Mouse (Mus musculus) embryonic fibroblast, embryonic 13.5 days (primary cell): ENCODE measurements around the gene Arnt2. TPM values are rescaled to one million over a fixed set of nuclear protein-coding genes. Genes with fewer than 3 reads are reported as not detected.

Experiments
- H3K27ac ChIP-seq: 2 replicates; pipeline ENCODE4 v1.5.1; 2012; ENCODE audit warnings: low read length, control low read depth, inconsistent platforms; ENCODE audit not compliant: insufficient read depth
- H3K4me1 ChIP-seq: 2 replicates; pipeline ENCODE4 v1.6.1; 2011; ENCODE audit warnings: low read length; ENCODE audit not compliant: control insufficient read depth, insufficient read depth
- H3K4me3 ChIP-seq: 2 replicates; pipeline ENCODE4 v1.5.1; 2011; ENCODE audit warnings: mild to moderate bottlenecking, control low read depth, low read length; ENCODE audit not compliant: insufficient read depth
- CTCF ChIP-seq: IDR thresholded peaks from 2 replicates; pipeline ENCODE4 v1.5.1; 2011; ENCODE audit warnings: mild to moderate bottlenecking, control low read depth, low read length, moderate library complexity, borderline replicate concordance; ENCODE audit not compliant: insufficient read depth
- POLR2A ChIP-seq: IDR thresholded peaks from 2 replicates; pipeline ENCODE4 v1.6.1; 2011; ENCODE audit warnings: low read depth, mild to moderate bottlenecking, control low read depth, low read length, moderate library complexity
- polyA plus RNA-seq: library from polyadenylated mRNA; stranded (reverse); fragments of >200 nt; gene quantifications from 2 replicates; pipeline ENCODE4 v1.2.4, GENCODE M21; 2011; ENCODE audit warnings: low read depth; ENCODE audit not compliant: missing spikeins, insufficient read length

Arnt2 gene
- polyA plus RNA-seq, 1 experiment: 20.2 TPM

DNA sequence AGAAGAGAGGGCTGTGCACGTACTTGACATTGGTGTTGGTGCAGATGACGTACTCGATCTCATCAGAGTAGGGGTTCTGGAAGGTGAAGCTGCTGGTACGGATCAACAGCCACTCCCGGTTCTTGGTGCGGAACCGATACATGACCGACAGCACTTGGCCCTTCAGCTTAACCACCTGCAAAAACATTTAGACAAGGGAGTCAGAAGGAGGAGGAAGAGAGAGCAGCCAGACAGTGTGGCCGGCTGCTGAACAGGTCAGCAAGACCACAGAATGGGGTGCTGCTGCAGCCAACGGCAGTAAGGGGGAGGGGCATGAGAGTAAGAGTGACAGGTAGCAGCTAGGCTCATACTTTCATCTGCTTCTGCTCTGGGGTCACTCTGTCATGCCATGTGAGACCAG lies 134.7 kb downstream of the Arnt2 start:
- Histone ChIP-seq H3K4me3 (no peak overlapping the region), H3K4me1 (peaks cover 3% of the 10 kb centered on the region), H3K27ac (no peak overlapping the region)
- TF ChIP-seq CTCF (no peak), POLR2A (no peak)

DNA sequence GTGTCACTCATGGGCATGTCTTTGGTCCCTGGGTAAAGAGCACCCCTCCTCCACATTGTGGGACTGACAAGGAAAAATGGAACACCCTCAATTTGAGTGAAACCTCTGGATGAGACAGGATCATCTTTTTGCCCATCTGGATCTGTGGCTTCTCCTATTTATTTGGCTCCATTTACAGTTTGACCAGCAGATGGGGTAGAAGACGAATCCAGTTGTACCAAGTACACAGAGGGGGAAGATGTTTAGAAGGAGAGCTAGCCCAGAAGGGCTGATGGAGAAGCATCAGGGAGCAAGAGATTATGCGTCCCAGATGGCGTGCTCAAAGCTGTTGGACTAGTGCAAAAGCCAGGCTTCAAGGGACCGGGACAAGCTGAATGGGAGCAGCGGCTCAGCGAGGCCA lies 136.0 kb downstream of the Arnt2 start:
- no peak for TF ChIP-seq CTCF
- no peak for TF ChIP-seq POLR2A
- Histone ChIP-seq H3K4me3 (no peak overlapping the region), H3K4me1 (peaks cover 3% of the 10 kb centered on the region), H3K27ac (no peak overlapping the region)

DNA sequence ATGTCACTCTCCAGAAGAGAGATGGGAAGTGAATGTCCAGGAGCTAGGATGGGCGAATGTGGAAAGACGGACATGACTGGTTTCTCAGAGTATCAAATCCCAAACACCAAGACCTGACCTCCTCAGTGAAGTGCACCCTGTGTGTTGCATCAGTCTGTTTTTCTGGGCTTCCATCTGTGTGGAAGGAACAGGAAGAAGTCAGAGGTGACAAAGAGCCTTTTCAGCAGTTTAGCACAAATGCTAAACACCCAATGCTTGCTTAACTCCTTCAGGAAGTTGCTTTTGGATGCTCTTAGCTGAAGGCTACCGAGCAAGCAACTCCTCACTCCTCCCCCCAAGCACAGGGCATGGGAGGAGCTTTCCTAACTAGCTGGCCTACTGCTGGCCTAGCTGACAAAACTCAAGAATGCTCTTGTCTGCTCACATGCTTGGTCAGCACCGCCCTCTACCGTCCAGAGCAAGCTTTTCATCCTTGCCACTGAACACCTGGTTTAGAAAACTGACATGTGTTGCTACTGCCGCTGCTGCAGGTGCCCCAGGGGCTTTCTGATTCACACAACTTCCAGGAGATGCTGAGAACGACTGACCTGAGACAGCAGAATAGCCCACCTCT lies 137.7 kb downstream of the Arnt2 start:
- Histone ChIP-seq H3K4me3 (no peak overlapping the region), H3K4me1 (peaks cover 3% of the 10 kb centered on the region), H3K27ac (no peak overlapping the region; the same call in 1 of the 2 replicates)
- TF ChIP-seq POLR2A: 0 out of 2 replicates have a peak, but pooled peaks have one; percentile 19
- TF ChIP-seq CTCF: peak; percentile 97

DNA sequence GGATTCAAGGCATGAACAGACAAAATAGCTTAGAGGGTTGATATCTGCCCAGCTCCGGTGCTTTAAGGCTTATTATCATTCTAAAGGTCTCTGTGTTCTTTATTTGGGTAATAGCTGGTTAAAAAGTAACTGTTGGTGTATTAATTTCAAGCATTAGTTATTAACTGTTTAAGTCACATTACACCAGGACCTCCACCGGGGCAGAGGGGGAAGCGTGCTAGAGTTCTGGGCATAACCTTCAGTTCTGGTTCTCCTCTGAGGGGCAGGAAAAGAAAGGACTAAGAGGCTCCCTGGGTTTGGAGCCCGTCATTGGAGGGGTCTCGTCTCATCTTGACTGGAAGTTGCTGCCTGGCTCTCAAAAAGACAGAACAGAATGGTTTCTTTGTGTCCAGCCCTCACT lies 138.5 kb downstream of the Arnt2 start:
- Histone ChIP-seq H3K4me3 (no peak overlapping the region), H3K4me1 (peaks cover 3% of the 10 kb centered on the region), H3K27ac (no peak overlapping the region)
- no peak for TF ChIP-seq POLR2A
- no peak for TF ChIP-seq CTCF

DNA sequence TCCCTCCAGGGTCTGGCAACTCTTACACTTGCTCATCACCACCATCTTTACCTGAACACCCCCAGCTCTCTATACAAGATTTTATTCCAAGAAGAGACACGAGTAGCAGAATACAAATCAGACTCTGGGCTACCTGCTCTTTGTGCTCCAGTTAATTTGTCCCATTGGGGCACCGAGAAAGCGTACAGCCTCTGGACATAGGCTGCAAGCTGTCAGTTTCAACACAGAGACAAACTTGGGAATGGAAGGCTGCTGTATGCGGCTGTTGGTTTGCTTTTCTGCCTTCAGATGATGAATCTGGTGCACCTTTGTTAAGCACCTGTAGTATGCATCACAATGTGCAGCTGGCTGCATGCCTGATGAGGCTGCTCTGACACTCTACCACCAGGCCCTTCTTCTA lies 146.5 kb downstream of the Arnt2 start:
- H3K27ac ChIP-seq: no peak overlapping the region
- no peaks in the 10 kb centered on the region for H3K4me1 ChIP-seq
- no peak overlapping the region for H3K4me3 ChIP-seq
- TF ChIP-seq CTCF: no peak
- no peak for TF ChIP-seq POLR2A

DNA sequence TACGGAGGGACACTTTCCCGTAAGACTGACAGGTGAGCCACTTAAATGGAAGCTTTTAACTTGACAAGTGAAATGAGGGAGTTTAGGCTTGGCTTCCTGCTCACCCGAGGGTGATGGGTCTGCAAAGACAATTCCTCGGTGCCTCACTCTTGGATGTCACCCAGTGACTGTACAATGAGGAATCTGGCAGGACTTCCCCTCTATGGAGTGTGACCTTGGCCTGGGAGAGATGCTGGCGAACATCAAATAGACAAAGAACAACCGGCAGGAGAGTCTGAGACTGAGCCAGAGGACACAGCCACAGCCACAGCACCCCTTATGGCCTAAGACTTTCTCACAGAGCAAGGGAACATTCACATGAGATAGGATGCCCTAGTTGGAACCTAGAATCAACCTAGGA lies 148.6 kb downstream of the Arnt2 start:
- TF ChIP-seq POLR2A: no peak

DNA sequence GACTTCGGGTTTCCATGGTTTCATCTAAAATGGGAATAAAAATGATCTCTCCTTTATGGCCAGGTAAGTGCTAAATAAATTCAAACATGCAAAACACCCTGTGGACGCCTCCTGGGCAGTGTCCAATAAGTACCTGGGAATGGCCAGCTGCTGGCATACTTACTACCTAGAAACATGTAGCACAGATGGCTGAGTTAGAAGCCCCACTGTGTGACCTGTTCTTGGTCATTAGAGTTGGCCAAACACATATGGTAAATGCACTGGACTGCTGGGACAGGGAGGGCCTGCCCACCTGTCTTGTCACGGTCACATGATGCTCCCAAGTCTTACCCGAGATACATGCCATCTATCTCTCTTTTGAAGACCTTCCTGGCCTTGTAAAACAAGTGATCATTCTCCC lies 149.6 kb downstream of the Arnt2 start:
- no peak overlapping the region for H3K27ac ChIP-seq
- TF ChIP-seq CTCF (no peak), POLR2A (no peak)
- no peak overlapping the region for H3K4me3 ChIP-seq
- no peaks in the 10 kb centered on the region for H3K4me1 ChIP-seq

More for the DNA sequence above, 148.6 kb downstream of the Arnt2 start:
- Histone ChIP-seq H3K4me1 (no peaks in the 10 kb centered on the region), H3K27ac (no peak overlapping the region), H3K4me3 (no peak overlapping the region)

DNA sequence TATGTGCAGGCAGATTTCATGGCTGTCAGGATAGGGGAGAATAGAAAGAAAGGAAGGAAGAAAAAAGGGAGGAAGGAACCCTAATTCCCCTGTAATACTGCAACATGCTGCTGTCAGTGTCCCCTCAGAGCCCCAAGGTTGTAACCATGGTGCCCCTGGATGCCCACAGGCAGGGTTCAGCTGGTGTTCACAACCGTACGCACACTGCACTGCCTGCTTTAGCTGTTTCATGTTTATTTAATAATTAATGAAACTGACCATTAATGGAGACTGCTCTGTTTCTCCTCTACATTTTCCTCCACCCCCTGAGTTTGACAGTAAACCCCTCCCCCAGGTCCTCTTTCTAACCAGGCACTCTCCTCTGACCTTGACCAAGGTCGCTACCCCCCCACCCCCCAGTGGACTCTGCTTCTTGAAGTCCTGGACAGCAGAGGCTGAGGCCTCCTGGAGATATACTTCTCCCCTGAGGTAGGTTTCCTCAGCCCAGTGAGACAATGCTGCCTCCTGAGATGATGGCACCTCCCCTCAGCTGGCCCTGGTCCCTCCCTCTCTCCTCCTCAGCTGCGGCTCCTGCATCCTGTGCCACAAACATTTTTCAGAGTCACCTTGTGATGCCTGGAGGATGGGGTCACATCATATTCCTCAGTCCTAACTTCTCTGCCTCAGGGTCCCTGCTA lies 150.5 kb downstream of the Arnt2 start:
- no peak for TF ChIP-seq POLR2A
- TF ChIP-seq CTCF: no peak
- no peak overlapping the region for H3K27ac ChIP-seq
- H3K4me1 ChIP-seq: no peaks in the 10 kb centered on the region
- no peak overlapping the region for H3K4me3 ChIP-seq

DNA sequence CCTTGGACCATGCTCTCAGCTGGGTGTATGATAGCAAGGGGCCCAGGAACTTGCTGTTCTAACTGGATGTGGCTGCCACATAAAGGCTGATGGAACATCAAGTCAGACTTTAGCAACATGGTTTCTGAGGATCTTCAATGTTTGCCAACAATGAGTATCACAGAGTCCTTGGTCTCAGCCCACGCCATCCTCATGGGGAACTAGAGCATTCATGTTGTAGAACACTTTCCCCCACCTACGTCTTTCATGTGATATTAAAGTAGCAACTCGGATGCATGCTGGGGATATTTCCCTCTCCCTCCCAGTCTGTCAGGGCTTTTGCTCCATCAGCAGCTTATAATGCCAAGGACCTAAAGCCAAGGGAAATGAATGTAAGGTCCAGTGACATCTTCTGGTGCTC lies 153.3 kb downstream of the Arnt2 start:
- TF ChIP-seq POLR2A: no peak
- no peak for TF ChIP-seq CTCF
- Histone ChIP-seq H3K4me1 (no peaks in the 10 kb centered on the region), H3K4me3 (no peak overlapping the region), H3K27ac (no peak overlapping the region)

DNA sequence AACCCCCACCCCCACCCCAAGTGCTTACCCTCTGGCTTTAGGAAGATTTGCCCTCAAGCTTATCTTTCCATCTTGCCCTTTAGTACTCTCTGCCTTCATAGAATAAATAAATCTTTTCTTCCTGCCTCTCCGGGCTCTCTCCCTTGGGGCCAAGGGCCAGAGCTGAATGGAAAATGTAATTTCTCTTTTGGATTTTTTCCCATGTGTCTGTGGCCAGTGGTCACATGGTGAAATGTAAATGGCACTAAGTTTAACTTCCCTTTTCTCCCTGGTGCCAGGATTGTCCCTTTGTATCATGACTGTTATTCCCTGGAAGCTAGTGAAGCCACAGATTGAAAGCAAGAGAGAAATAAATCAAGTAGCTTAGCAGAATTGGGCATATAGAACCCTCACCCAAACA lies 153.7 kb downstream of the Arnt2 start:
- Histone ChIP-seq H3K27ac (no peak overlapping the region), H3K4me1 (no peaks in the 10 kb centered on the region), H3K4me3 (no peak overlapping the region)
- no peak for TF ChIP-seq CTCF
- no peak for TF ChIP-seq POLR2A
